Mouse (Mus musculus) yolk sac, embryonic 10.5 days (tissue): Measurements from ENCODE around the gene Aldh5a1.
"Not testable (repeated sequence)": the region's sequence is repeated elsewhere in the genome, so short reads cannot be mapped to it uniquely, and the experiment has no call there.

Experiments used
- DNase-seq: peaks from one replicate; pipeline ENCODE4 v3.0.0-alpha.2; 2017; ENCODE audit warnings: low spot score

The Aldh5a1 gene

DNA sequence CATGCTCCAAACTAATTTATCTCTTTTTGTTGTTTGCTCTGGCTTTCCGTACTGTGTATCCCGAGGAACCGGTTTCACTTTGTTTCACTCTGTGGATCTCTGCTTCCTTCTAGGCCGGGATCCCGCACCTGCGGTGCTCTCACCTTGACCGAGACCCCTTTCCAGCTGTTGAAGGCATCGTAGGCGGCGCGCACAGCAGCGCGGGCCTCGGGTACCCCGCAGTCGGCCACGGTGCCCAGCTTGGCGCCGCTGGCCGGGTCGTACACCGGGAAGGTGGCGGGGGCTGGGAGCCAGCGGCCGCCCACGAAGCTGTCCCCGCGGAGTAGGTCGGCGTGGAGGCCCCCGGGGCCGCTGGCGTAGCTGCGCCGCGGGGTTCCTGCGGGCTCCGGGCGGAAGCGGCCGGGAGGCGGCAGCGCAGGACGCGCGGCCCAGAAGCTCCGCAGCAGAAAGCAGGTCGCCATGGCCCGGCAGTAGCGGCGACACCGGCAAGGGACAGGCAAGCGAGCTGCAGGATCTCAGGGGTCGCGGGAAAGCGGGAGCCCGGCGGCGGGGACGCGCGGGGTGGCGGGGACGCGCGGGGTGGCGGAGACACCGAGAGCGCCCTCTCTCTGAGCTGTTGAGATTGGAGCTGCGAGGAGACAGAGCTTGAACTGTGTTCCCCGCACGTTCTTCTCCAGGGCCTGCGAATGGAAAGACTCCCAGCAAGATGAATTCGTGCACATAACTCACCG, at the start of gene Aldh5a1:
Aldh5a1 (minus strand) TSS at position 554 of the 731 bp plus-strand sequence.
- peak; percentile 78 for DNase-seq

GRCm38 (mm10) chr13:24985435-24985834, 48.0 kb upstream of the Aldh5a1 start:
- DNase-seq, result no peak

GRCm38 (mm10) chr13:24981031-24981430, 43.6 kb upstream of the Aldh5a1 start:
- DNase-seq, result no peak

DNA sequence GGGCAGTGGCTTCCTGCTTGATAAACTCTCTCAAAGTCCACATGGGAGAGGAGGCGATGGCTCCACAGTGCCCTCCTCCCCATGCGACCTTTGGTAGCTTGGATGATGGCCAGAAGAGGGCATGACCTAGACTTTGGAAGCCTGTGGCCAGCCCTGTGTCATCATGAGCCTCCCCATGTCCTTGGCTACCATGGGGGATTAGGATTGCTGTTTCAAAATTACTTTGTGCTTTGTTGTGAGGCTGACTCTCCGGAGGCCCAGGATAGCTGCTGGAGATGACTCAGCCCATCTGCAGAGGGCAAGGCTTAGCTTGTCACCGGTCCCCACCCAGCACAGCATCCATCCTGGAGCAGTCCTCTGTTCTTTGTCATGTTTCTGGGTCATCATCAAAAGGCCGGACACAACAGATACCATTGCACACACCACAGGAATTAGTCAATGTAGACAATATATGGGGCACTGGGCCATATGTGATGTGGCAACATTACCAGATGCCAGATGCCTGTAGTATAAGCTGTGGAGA, 40.4 kb upstream of the Aldh5a1 start:
- DNase-seq, result peak; percentile 79

DNA sequence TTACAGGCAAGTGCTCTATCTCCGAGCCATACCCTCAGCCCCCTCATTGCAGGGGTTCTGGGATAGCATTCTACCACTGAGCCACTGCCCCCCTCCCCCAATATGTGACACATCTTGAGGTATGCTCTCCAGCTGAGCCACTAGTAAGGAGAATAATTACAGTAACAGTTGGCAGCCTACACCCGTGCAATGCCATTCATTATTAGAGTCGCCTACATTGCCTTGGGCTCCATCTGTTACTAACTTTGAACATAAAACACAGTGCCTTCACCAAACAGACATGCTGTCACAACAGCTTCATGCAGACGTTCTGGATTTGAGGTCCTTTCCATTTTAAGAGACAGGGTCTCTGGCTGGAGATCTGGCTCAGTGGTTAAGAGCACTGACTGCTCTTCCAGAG, 38.9 kb upstream of the Aldh5a1 start:
- no peak for DNase-seq

- not testable (repeated sequence) for DNase-seq
These were observed 34.3 kb upstream of the Aldh5a1 start for GRCm38 (mm10) chr13:24971776-24972175.

DNA sequence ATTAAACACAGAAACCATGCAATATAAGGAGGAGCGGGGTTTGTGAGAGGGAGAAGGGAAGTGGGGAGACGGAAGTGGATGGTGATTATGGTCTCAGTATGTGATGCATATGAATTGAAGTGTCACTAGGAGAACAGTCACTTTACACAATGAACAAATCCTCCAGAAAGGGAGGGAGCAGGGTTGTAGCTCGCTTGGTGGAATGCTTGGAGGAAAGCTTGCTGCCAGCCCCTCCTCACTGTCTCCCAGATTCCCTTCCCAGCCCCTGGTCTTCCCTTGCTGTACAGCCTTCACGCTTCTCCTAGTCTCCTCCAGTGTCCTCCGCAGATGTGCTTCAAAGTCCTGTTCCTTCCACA, 28.4 kb upstream of the Aldh5a1 start:
- DNase-seq, result no peak

DNA sequence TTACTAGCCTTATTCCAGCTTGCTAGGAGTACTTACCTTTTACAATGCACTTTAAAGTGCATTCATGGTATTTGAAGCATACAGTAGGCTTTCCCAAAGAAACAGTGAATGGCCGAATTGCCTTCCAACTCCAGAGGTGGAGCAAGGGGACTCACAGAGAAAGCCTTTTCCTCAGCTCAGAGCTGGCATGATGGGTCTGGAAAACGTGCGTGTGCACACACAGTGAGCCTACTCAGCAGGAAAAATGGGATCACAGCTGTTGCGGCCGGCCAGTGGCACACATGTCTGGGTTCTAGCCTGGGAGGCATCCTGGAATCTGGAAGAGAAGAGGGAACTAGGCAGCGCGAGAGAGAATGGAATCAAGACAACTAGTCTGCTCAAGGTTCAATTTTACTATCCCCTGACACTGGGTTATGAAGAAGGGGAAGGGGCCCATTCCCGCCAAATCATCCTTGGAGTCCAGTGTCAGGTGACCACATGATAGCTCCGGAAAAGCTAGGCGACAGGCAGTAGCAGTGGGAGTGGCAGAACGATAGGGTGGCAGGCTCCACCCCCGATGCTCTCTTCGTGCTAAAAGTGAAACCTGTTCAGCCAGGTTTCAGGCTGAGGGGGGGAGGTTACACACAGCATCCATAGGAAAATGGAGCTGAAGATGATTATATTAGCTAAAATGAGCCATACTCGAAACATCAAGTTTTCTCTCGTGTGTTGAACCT, 27.8 kb upstream of the Aldh5a1 start:
- DNase-seq, result no peak

GRCm38 (mm10) chr13:24962119-24962518, 24.7 kb upstream of the Aldh5a1 start:
- no peak for DNase-seq

DNA sequence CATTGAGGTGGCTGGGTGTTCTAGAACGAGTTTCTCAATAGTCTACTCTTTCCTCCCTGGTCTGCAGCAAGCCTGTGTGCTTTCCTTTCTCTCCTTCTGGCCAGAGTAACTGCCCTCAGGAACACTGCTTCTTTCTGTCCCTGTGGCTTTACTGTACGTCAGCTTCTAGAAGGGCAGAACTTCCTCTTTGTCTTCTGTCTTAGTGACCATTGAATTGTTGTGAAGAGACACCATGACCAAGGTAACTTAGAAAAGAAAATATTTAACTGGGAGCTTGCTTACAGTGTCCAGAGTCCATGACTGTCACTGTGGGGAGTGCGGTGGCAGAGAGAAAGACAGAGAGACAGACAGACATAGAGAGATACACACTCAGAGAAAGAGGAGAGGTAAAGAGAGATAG, 22.6 kb upstream of the Aldh5a1 start:
- peak; percentile 40 for DNase-seq

GRCm38 (mm10) chr13:24958671-24959070, 21.2 kb upstream of the Aldh5a1 start:
- DNase-seq, result no peak

DNA sequence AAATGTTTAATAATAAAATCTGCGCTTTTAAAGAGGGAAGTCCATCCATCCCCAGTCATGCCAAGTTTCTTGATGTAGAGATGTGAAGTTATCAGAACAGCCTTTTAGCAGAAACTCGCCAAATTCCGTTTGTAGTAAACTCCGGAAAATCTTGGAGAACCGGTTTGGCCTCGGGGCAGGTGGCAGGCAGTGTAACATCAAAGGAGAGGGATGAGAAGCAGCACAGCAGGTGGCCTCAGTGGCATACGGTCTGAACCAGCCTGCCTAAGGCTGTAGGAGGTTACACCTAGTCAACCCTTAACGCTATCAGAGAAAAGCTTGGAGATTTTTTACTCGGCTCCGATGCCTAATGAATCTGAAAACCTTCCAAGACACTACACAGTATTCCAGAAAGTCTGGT, 18.0 kb upstream of the Aldh5a1 start:
- no peak for DNase-seq

- DNase-seq, result no peak
These were observed 17.6 kb upstream of the Aldh5a1 start for GRCm38 (mm10) chr13:24955091-24955490.

DNA sequence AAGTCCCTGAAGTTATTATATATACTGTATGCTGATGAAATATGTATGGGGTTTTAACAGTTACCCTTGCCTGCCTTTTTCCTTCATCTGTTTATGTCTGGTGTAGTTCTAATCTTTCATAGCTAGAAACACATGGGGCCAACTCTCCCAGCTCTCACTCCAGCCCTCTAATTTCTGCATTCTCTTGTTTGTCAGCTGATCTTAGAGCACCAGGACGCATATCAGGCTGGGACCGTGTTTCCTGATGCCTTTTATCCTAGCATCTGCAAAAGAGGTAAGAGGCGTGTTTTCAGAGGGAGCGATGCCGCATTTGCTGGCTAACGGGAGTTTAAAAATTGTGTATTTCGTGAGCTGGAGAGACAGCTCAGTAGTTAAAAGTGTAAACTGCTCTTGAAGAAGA, 15.2 kb upstream of the Aldh5a1 start:
- no peak for DNase-seq

DNA sequence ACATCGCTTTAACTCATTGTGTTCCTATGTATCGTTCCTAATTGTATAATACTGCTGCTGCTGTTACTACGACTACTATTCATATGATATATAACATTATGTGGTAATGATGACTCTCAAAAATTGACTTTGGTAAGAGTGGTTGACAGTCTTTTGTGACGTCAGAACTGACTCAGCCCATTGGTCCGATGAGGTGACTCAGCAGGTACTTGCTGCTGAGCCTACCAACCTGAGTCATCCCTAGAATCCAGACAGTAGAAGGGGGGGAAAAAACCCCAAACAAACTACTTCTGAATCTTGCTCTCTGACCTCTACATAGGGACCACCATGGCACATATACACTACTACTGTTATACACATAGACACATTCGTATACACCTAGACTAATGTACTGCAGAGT, 11.4 kb upstream of the Aldh5a1 start:
- no peak for DNase-seq

DNA sequence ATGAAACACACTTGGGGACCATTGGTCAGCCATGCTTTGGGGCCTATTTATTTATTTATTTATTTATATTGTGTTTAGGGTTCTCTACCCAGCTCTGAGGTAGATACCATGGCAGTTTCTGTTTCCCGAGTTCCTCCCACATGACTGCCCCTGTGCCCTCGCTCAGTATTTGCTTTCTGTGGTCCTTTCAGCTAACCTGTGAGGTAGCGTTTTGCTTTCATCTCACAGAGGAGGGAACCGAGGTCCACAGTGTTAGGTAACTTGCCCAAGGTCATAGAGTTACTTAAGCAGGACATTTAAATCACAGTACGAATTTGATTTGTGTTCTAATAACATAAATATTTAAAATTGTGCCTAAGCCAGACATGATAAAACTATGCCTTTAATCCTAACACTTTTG, 9.7 kb upstream of the Aldh5a1 start:
- DNase-seq, result no peak

DNA sequence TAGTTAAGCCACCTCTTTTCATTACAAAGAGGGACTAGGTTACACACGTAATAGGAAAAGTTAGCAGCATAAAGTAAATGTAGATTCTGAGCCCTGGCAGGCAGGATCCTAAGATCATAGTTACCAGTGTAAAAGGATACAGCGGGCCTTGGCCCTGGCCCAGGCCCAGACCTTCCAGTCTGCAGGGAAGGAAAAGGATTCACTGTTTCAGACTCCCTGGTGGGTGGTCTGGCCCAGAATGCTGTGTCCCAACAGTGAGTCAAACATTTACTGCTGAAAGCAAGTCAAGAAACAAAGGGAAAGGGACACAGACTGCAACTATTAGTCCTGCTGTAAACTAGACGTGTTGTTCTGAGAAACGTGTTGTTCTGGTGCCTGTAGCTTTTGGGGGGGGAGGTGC, 8.1 kb upstream of the Aldh5a1 start:
- DNase-seq, result peak; percentile 10

DNA sequence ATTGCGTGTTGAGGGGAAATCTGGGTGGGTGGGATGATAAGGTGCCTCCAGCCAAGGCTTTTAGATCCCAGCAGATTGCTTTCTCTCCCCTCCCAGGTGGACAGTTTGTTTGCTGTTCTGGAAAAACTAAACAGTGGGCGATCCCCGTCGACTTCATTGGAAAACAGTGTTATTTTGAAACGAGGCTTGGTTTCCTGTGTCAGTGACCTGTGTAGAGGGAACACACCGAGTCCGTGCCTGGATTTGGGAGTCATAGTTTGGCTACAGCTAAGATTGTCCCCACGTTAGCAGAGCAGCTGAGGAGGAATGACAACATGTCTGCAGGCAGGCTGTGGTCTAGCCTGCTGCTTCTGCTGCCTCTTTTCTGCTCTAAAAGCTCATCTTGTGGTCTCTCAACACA, 5.8 kb upstream of the Aldh5a1 start:
- no peak for DNase-seq

DNA sequence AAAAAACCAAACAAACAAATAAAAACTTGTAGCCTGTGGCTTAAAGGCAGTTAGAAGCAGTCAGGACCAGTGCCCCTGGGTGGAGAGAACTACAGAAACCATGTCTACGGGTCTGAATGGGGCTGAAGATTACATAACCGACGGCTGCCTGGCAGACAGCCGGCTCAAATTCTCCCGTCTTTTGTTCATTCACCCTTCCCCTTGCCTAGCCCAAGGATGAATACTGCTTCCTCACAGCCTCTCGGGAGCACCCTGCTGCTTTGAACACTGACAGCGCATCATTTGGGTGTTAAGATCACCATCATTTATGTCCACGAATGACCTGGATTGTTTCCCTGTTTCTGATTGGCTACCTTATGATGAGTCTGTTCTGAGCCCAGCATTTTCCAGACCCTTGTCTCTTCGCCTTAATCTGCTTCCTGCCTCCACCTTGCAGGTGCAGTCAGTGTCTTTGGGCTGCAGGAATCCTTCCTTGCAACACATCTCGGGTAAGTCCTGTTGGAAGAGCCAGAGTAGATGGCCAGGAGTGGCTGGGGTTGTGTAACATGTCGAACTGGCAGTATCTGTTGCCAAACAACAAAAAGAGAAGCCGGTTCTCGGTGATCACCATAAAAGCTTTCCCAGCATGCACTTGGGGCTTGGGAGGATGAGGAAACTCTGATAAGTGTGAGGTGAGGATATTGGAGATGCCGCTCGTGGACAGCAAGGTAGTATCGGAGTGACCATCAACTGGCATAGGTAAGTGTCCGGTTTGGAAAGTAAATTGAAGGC, 5.2 kb upstream of the Aldh5a1 start, which contains the start of gene Gpld1:
Gpld1 (plus strand) TSS at position 641 of the 771 bp plus-strand sequence.
- no peak for DNase-seq

GRCm38 (mm10) chr13:24939472-24939871, 2.0 kb upstream of the Aldh5a1 start:
- DNase-seq, result no peak

DNA sequence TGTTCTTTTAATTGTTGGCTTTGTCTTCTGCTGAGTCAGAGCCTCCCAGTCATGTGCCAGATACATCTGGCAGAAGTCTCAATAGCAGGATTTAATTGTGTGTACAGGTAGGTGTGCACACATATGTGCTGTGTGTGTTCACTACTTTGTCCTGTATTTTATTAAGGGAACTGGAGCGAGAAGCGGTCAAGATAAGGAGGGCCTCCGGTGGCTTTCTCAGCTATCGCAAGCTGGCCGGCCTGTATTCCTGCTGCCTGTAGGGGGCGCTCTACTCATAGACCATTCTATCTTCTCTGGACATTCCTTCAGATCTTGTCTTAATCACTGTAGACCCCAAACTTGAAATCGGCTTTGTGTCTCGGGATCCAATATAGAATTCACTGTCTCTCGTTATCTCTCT, 1.2 kb upstream of the Aldh5a1 start:
- peak; percentile 57 for DNase-seq

GRCm38 (mm10) chr13:24937839-24938166, 342 bp upstream of the Aldh5a1 start:
- no peak for DNase-seq

DNA sequence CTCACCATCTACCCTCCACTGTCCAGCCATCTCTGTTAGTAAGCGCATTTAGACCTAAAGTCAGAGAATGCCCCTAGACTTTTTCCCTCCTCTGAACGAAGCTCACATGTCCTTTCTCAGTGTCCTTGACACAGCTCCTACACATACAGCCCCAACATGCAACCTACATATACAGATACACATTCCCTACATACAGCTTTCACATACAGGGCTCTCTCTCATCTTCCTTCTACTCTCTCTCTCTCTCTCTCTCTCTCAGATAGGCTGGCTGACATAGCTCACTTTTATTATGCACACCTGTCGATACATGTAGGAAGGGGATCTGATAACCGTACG, 721 bp downstream of the Aldh5a1 start:
- no peak for DNase-seq
